Mouse (Mus musculus) heart, embryonic 15.5 days (tissue): ENCODE results near the gene Tmem80. TPM values are rescaled to one million over a fixed set of nuclear protein-coding genes. Genes with fewer than 3 reads are reported as not detected.

ENCODE experiments used
- ATAC-seq: fragments of 200-750 bp; cut with Nextera tagmentation; replicated peaks from 2 replicates; pipeline ENCODE4 v1.8.0; 2017; ENCODE audit warnings: low read depth, moderate TSS enrichment; ENCODE audit not compliant: insufficient number of reproducible peaks, insufficient read depth, low FRiP score
- H3K27ac ChIP-seq: fragments of 300-500 bp; sonication (generic); 2 replicates; pipeline ENCODE4 v1.5.1; 2015; ENCODE audit warnings: mild to moderate bottlenecking, inconsistent platforms
- H3K27me3 ChIP-seq: fragments of 300-500 bp; sonication (generic); 2 replicates; pipeline ENCODE4 v1.6.1; 2015; ENCODE audit warnings: inconsistent platforms
- H3K36me3 ChIP-seq: fragments of 300-500 bp; sonication (generic); 2 replicates; pipeline ENCODE4 v1.6.1; 2015; ENCODE audit warnings: mild to moderate bottlenecking, inconsistent platforms
- H3K4me1 ChIP-seq: fragments of 300-500 bp; sonication (generic); replicated peaks from 2 replicates; pipeline ENCODE4 v1.6.1; 2015; ENCODE audit warnings: inconsistent platforms
- H3K4me2 ChIP-seq: fragments of 300-500 bp; sonication (generic); 2 replicates; pipeline ENCODE4 v1.6.1; 2015; ENCODE audit warnings: inconsistent platforms, mild to moderate bottlenecking, moderate library complexity
- H3K4me3 ChIP-seq: fragments of 300-500 bp; sonication (generic); 2 replicates; pipeline ENCODE4 v1.5.1; 2015; ENCODE audit warnings: mild to moderate bottlenecking, inconsistent platforms
- H3K9ac ChIP-seq: fragments of 300-500 bp; sonication (generic); 2 replicates; pipeline ENCODE4 v1.6.1; 2015; ENCODE audit warnings: mild to moderate bottlenecking, inconsistent platforms
- H3K9me3 ChIP-seq: fragments of 300-500 bp; sonication (generic); replicated peaks from 2 replicates; pipeline ENCODE4 v1.6.1; 2016; ENCODE audit warnings: inconsistent platforms
- WGBS: fragments of 180-500 bp; shearing (Covaris S2); methylation state at CpG from one replicate; pipeline ENCODE4 v1.1.7; 2015; ENCODE audit warnings: mixed read lengths; 5-methylcytosine and 5-hydroxymethylcytosine counted together
- polyA plus RNA-seq: library from polyadenylated mRNA; unstranded; fragments of >200 nt; fragmentation: Nextera tagmentation; extraction: Ambion mirVana; gene quantifications from 2 replicates; pipeline ENCODE4 v1.2.1, GENCODE M21; 2015

The Tmem80 gene
- polyA plus RNA-seq, result 29.3 and 35.6 TPM in 2 replicates

DNA sequence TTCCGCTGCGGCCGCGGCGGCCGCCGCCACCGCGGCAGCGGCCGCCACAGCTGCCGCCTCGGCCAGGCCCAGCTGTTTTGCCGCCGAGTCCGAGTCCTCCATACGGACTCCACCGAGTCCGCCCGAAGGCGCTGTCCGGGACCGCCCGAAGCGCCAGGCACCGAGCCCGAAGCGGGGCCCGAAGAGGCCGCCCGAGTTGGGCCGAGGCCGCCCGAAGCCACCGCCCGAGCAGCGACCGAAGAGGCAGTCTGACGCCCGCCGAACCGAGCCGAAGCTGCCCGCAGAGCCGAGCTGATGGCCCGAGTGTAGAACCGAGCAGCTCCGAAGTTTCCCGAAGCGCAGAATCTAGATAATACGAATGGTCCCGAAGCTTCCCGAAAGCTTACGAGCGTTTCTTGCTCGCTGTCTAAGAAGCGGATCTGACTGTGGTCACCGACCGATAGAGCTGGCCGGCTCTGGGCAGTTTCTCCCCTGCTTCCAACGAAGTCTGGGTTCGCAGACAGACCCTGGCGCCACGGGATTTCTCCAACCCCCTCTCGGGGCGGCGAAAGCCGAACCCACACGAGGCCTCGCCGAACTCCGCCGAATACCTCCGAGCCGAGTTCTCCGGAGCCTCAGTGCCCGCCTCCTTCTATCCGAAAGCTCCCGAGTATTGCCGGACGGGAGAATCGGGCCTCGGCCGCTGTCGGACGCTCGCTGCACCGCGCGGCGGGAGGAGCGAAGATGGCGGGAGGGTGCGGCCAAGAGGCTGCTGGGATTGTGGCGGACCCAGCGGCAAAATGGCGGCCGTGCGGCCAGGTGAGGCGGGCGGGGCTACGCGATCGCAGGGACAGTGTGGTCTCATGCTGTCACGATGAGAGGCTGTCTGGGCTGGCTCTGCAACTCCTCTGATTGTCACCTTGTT lies at the start of gene Tmem80, which contains the start of gene Deaf1:
Gene Tmem80 (plus strand): TSS at position 271 of the 904 bp plus-strand sequence.
Gene Deaf1 (minus strand): TSS at position 222 of the 904 bp plus-strand sequence.
- peak within 1 kb of the TSS; percentile 92 for H3K27ac ChIP-seq
- H3K4me1 ChIP-seq, result peaks cover 24% of the 10 kb centered on the region
- peak; percentile 95 for ATAC-seq
- H3K9me3 ChIP-seq, result no peaks in the 10 kb centered on the region
- H3K4me2 ChIP-seq, result peak within 1 kb of the TSS; percentile 95
- under 1% methylated on average over 102 of the region's 105 CpGs for WGBS
- H3K4me3 ChIP-seq, result peak within 1 kb of the TSS; percentile 62
- H3K9ac ChIP-seq, result peak within 1 kb of the TSS; percentile 88
- peaks cover 11% of the 10 kb centered on the region for H3K36me3 ChIP-seq
- no peaks in the 10 kb centered on the region for H3K27me3 ChIP-seq

DNA sequence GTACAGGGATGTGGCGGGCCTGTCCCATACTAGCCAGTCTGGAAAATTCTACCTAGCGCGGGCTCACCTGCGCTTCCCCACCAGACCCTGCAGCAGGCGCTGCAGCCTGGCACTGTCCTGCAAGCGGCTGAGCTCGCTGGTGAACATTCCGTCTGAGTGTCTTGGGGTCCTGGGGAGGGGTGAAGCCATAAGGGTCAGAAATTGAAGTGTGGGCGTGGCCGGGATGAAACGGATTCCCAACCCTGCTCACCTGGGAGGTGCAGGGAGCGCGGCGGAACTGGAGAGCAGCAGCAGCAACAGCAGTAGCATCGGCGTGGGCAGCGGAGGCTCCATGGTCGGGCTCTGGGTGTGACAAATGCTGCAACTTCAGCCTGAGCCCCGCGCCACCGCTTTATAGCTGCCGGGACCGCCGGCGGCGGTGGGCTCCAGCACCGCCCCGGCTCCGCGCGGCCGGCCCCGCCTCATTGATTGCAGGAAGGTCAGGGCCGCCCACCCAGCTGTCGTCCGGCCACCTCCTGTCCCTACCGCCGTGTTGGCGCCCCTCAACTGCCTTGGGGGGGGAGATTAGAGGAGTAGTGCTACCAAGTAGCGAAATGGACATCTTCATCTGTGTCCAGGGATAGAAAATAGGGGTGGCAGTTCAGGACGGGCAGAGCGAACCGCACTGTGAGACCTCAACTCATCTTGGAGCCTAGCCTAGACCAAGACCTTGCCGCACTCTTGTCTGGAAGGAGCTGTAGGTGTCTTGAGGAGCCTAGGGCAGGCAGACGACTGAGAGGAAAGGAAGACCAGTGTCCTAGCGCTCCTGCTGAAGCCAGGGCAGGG lies 48.6 kb upstream of the Tmem80 start, which contains the start of gene Sct:
Gene Sct (minus strand): TSS at position 368 of the 825 bp plus-strand sequence.
- Histone ChIP-seq H3K27me3 (peaks cover 25% of the 10 kb centered on the region), H3K4me1 (peaks cover 11% of the 10 kb centered on the region), H3K9ac (peak within 1 kb of the TSS; percentile 57), H3K27ac (no peak within 1 kb of the TSS), H3K4me2 (peak within 1 kb of the TSS; percentile 97), H3K36me3 (no peaks in the 10 kb centered on the region), H3K9me3 (no peaks in the 10 kb centered on the region), H3K4me3 (peak within 1 kb of the TSS; percentile 52)
- peak; percentile 30; the same call in 1 of the 2 replicates for ATAC-seq
- 3% methylated on average over 46 of the region's 46 CpGs for WGBS

DNA sequence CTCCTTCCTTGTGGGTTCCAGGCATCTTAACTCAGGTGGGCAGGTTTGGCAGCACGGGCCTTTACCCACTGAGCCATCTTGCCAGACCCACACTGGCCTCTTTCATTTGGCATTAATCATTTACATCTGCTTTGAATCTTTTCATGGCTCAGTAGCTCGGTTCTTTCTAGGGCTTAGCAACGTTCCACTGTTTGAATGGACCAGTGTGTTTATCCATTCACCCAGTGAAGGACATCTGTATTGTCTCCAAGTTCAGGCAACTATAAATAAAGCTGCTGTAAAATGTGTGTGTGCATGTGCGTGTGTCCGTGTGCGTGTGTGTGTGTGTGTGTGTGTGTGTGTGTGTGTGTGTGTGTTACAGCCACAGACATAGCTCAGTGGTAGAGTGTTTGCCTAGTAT lies 46.1 kb upstream of the Tmem80 start:
- Histone ChIP-seq H3K36me3 (no peaks in the 10 kb centered on the region), H3K9me3 (no peaks in the 10 kb centered on the region), H3K27ac (no peak overlapping the region), H3K4me3 (no peak overlapping the region), H3K9ac (no peak overlapping the region), H3K27me3 (peaks cover 20% of the 10 kb centered on the region), H3K4me2 (no peak overlapping the region), H3K4me1 (peaks cover 11% of the 10 kb centered on the region)
- 74% methylated on average over 6 of the region's 6 CpGs for WGBS
- no peak for ATAC-seq

DNA sequence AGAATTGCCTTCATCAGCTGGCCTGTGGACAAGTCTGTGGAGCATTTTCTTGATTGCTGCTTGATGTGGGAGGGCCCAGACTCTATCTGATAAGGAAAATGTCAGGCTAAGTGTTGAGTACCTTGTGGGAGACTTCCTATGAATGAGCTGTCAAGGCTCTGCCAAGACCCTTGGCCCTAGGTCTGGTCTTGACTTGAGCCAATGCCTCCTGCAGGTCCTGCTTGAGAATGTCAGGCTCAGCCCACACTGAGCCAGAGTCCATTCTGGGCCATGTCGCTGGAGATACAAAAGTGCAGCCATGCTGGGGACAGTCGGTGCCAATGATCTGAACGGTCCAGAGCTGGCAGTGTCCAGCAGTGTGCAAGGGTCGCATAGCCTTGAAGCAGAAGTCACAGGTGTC lies 44.8 kb upstream of the Tmem80 start:
- H3K27ac ChIP-seq, result no peak overlapping the region
- H3K9ac ChIP-seq, result no peak overlapping the region
- 74% methylated on average over 4 of the region's 4 CpGs for WGBS
- peaks cover 20% of the 10 kb centered on the region for H3K27me3 ChIP-seq
- no peak overlapping the region for H3K4me3 ChIP-seq
- H3K4me1 ChIP-seq, result peaks cover 11% of the 10 kb centered on the region
- no peaks in the 10 kb centered on the region for H3K36me3 ChIP-seq
- no peaks in the 10 kb centered on the region for H3K9me3 ChIP-seq
- ATAC-seq, result no peak
- H3K4me2 ChIP-seq, result no peak overlapping the region

DNA sequence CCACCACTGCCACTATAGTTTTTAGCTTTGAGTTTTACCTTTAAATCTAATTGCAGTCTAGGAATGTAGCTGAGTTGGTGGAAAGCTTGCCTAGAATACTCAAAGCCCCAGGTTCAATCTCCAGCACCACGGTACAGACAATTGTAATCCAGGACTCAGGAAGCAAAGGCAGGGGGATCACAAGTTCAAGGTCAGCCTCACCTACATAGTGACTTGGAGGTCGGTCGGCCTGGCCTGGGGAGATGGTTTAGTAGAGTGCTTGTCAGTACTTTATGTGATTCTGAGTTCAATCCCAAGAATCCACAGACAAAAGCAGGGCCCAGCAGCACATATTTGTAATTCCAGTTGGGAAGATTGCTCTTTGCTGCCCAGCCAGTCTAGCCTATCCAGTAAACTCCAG lies 39.5 kb upstream of the Tmem80 start:
- Histone ChIP-seq H3K9ac (no peak overlapping the region), H3K4me1 (peaks cover 10% of the 10 kb centered on the region), H3K27ac (no peak overlapping the region), H3K9me3 (no peaks in the 10 kb centered on the region), H3K27me3 (peaks cover 26% of the 10 kb centered on the region), H3K4me3 (no peak overlapping the region), H3K4me2 (no peak overlapping the region), H3K36me3 (no peaks in the 10 kb centered on the region)
- ATAC-seq, result no peak
- 63% methylated on average over 3 of the region's 3 CpGs for WGBS

DNA sequence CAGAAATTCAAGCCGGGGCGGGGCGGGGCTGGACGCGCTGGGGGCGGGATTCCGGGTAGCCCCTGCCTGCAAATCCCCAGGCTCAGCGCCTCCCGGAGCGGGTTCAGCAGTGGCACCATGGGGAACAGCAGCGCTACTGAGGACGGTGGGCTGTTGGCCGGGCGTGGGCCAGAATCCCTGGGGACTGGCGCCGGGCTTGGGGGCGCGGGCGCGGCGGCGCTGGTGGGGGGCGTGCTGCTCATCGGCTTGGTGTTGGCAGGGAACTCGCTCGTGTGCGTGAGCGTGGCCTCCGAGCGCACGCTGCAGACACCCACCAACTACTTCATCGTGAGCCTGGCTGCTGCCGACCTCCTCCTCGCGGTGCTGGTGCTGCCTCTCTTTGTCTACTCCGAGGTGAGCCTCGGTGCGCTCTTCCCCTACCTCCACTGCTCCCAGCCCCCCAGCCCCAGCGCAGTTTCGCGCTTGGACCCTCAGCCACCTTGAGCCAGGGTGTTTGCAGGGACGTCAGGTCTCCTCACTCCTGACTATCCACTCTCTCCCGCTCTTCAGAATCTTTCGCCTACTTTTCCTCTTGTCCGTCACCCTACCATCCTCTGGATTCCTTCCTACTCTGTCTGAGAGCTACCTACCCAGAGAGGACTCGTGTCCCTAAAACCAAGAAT lies 35.5 kb upstream of the Tmem80 start, which contains the start of gene Drd4:
Gene Drd4 (plus strand): TSS at position 86 of the 662 bp plus-strand sequence.
- Histone ChIP-seq H3K27me3 (peaks cover 56% of the 10 kb centered on the region), H3K4me2 (peak within 1 kb of the TSS; percentile 83), H3K27ac (no peak within 1 kb of the TSS), H3K9ac (peak within 1 kb of the TSS; percentile 47), H3K9me3 (no peaks in the 10 kb centered on the region), H3K4me3 (peak within 1 kb of the TSS; percentile 51), H3K36me3 (no peaks in the 10 kb centered on the region), H3K4me1 (peaks cover 28% of the 10 kb centered on the region)
- no peak; the same call in 1 of the 2 replicates for ATAC-seq
- WGBS, result 3% methylated on average over 46 of the region's 46 CpGs

DNA sequence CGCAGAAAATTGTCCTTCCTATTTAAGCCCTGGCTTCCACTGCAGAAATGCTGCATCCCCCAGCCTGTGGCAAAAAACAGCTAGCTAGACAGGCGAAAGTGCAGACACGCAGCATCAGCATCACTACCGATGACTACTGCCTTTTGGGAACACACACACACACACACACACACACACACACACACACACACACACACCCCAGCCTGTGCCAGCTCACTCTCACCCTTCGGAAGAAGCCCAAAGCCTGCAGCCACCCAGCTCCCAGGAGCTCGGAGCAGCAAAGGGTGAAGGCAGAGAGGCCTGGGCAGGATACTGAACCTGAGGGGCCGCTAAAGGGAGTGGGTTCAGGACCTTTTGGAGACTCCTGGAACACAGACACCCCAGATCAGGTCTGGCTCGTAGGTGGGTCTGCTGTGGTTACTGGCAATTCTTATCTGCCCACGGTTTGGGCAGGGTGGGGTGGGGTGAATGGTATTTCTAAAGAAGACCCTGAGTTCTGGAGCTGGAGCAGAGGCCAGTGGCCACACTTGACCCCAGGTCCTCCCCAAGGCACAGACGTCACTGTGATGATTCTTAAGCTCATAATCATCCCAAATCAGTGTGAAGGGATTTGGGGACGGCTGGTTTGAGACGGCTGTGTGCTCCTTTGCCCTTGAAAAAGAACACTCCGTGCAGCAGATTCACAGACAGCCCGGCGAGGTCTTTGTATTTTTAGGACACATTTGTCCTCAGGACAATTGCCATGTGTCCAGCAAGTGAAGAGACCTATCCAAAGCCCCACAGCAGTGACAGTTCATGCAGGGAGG lies 34.8 kb upstream of the Tmem80 start:
- no peak for ATAC-seq
- Histone ChIP-seq H3K27ac (no peak overlapping the region), H3K4me1 (peaks cover 28% of the 10 kb centered on the region), H3K4me3 (peak overlapping the region; percentile 51), H3K9me3 (no peaks in the 10 kb centered on the region), H3K9ac (no peak overlapping the region), H3K36me3 (no peaks in the 10 kb centered on the region), H3K4me2 (peak overlapping the region; percentile 83; the same call in 1 of the 2 replicates), H3K27me3 (peaks cover 56% of the 10 kb centered on the region)
- WGBS, result 38% methylated on average over 15 of the region's 15 CpGs

DNA sequence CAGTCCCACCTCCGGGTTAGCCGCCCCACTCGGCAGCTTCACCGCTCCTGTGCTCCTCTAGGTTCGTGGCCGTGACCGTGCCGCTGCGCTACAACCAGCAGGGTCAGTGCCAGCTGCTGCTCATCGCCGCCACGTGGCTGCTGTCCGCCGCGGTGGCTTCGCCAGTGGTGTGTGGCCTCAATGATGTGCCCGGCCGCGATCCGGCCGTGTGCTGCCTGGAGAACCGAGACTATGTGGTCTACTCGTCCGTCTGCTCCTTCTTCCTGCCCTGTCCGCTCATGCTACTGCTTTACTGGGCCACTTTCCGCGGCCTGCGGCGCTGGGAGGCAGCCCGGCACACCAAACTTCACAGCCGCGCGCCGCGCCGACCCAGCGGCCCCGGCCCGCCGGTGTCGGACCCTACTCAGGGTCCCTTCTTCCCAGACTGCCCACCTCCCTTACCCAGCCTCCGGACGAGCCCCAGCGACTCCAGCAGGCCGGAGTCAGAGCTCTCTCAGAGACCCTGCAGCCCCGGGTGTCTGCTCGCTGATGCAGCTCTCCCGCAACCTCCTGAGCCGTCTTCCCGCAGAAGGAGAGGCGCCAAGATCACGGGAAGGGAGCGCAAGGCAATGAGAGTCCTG lies 33.6 kb upstream of the Tmem80 start:
- peaks cover 28% of the 10 kb centered on the region for H3K4me1 ChIP-seq
- peak overlapping the region; percentile 72 for H3K4me2 ChIP-seq
- 0 out of 2 replicates have a peak, but pooled peaks have one; percentile 27 for ATAC-seq
- H3K27me3 ChIP-seq, result peaks cover 56% of the 10 kb centered on the region
- no peaks in the 10 kb centered on the region for H3K36me3 ChIP-seq
- no peak overlapping the region for H3K27ac ChIP-seq
- peak overlapping the region; percentile 42 for H3K4me3 ChIP-seq
- WGBS, result 1% methylated on average over 51 of the region's 53 CpGs
- H3K9me3 ChIP-seq, result no peaks in the 10 kb centered on the region
- H3K9ac ChIP-seq, result peak overlapping the region; percentile 20

DNA sequence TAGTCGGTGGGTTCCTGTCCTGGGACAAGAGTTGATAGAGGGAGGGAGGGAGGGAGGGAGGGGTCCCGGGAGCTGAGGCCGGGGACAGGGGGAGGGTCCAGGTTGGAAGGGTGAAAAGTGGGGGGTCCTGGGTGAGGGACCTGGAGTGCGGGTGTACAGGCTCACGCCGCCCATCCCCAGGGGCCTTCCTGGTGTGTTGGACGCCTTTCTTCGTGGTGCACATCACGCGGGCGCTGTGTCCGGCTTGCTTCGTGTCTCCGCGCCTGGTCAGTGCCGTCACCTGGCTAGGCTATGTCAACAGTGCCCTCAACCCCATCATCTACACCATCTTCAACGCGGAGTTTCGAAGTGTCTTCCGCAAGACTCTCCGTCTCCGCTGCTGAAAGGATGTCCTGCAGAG lies 33.1 kb upstream of the Tmem80 start:
- H3K4me3 ChIP-seq, result peak overlapping the region; percentile 42
- H3K4me1 ChIP-seq, result peaks cover 28% of the 10 kb centered on the region
- no peak overlapping the region for H3K27ac ChIP-seq
- H3K36me3 ChIP-seq, result 0 out of 2 replicates have a peak, but pooled peaks cover 3% of the 10 kb centered on the region
- peaks cover 56% of the 10 kb centered on the region for H3K27me3 ChIP-seq
- H3K9me3 ChIP-seq, result no peaks in the 10 kb centered on the region
- no peak overlapping the region for H3K9ac ChIP-seq
- 2% methylated on average over 18 of the region's 22 CpGs for WGBS
- no peak for ATAC-seq
- peak overlapping the region; percentile 72 for H3K4me2 ChIP-seq
